Mouse (Mus musculus) ovary, postnatal 14 days (tissue): Measurements from ENCODE around the gene Brms1l.

Experiments
- DNase-seq: peaks from one replicate; pipeline ENCODE4 v3.0.0; 2022; ENCODE audit warnings: low spot score

The Brms1l gene

GRCm38 (mm10) chr12:55860631-55861030 is 24.5 kb downstream of the Brms1l start:
- no peak for DNase-seq

GRCm38 (mm10) chr12:55867738-55868137 is 31.6 kb downstream of the Brms1l start:
- no peak for DNase-seq

- no peak for DNase-seq
Observed at GRCm38 (mm10) chr12:55869622-55870322, 33.6 kb downstream of the Brms1l start.

- no peak for DNase-seq
Observed at GRCm38 (mm10) chr12:55885449-55885848, 49.3 kb downstream of the Brms1l start.

- peak; percentile 3 for DNase-seq
Observed at GRCm38 (mm10) chr12:55888570-55888969, 52.4 kb downstream of the Brms1l start.

DNA sequence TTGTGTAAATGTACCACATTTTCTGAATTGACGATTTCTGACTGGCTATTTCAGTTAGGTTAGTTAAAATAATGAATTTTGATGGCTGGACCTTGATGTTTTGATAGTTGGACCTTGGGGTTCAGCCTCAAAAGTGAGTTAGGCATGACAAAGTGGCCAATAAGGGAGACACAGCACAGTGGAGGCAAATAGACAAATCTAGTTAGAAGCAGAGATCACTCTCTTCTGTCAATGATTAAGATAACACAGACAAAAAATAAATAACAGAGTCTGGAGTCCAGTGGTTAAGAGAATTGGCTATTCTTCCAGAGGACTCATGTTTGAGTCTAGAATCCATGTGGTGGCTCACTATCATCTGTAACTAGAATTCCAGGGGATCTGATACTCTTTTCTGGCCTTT is 68.7 kb downstream of the Brms1l start:
- no peak for DNase-seq

DNA sequence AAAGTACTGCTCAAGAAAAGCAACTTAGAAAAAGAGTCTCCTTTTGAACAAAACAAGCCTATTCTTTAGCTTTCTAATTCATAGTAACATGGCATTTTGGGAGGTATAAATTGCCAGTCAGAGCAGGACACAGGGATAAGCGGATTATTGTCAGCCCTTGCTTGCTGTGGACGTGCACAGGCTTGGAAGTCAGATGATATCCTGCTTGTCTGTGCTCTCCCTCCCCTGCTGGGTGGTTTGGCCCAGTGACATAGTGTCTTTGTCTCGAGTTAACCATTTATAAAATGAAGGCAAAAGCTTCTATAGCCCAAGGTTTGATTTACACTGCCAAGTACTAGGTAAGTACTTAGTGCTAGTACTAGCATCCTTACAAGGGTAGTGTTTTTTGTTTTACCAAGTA is 76.0 kb downstream of the Brms1l start:
- no peak for DNase-seq

DNA sequence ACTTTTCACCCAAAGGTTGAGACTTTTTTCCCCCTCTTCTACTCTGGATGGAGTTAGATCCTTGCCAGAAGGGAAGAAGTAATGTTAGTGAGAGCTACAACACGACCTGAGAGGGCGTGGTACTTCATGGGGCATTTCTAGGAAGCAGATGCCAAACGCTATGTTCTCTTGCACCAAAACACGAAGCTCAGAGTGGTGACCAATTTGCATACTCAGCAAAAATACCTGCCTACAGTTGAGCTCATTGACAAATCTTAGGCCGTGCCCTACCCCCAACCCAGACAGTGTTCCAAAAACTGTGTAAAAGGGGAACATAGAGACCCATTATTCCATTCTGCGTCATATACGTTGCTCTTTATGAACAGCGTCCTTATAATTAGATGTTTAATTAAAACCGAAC is 77.1 kb downstream of the Brms1l start:
- DNase-seq, result no peak

- no peak for DNase-seq
Observed at GRCm38 (mm10) chr12:55916250-55916649, 80.1 kb downstream of the Brms1l start.

DNA sequence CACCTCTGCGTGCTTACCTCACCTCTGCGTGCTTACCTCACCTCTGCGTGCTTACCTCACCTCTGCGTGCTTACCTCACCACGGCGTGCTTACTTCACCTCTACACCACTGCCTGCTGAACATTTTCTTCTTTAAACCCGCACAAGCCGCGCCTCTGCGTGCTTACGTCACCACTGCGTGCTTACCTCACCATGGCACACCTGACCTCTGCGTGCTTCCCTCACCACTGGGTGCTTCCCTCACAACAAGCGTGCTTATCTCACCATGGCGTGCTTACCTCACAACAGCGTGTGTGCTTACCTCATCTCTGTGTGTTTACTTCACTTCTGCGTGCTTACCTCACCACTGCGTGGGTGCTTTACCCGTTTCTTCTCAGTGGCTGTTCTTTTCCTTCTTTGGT is 80.9 kb downstream of the Brms1l start:
- no peak for DNase-seq
